Mouse (Mus musculus) liver, postnatal 0 days (tissue): Measurements from ENCODE around the gene Faah.

Experiments used
- CTCF ChIP-seq: sonication (generic); IDR thresholded peaks from 2 replicates; pipeline ENCODE4 v1.5.1; 2016; ENCODE audit warnings: antibody characterized with exemption, low read depth
- EP300 ChIP-seq: IDR thresholded peaks from 2 replicates; pipeline ENCODE4 v1.6.1; 2016; ENCODE audit warnings: antibody characterized with exemption, low read depth, mild to moderate bottlenecking

DNA sequence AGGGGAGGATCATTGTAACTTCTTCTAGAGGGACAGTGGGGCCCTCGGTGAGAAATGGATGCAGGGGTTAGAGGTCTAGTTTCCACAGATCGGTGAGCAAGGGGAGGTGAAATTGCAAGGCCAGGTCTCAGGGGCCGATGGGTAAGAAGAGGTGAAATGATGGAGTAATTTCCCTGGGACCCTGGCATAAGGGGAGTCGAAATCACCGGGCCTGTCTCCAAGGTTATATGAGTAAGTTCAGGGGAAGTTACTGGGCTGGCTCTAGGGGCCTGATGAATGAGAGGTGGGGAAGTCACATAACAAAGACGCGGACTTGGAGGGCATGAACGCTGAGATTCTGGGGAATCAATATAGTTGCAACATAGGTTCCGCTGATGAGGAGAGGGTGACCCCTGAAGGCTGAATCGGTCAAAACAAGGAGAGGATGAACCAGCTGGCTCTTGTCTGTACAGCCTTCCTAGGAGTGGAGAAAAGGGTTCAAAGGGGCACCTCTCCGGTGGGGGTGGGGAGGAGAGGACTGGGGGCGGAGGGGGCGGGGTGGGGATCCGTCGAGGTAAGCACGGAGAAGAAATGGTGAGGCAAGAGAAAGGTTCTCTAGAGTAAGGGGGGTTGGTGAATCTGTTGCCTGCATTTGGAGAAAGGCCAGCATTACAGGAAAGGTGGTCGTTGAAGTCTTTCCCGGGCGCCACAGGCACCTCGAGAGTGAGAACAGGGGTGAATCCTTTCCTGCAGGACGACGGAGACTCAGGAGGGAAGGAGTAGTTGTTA, 35.0 kb upstream of the Faah start:
- TF ChIP-seq CTCF (peak; percentile 65), EP300 (no peak)
